Mouse (Mus musculus) limb, embryonic 10.5 days (tissue): ENCODE data around the gene Nfam1. TPM values are rescaled to one million over a fixed set of nuclear protein-coding genes. Genes with fewer than 3 reads are reported as not detected.
A peak's percentile ranks its signal among the peaks of the same experiment; 100 is the strongest.
"Not testable (repeated sequence)": the region's sequence is repeated elsewhere in the genome, so short reads cannot be mapped to it uniquely, and the experiment has no call there.

Source experiments
- DNase-seq: peaks from one replicate; pipeline ENCODE4 v3.0.0-alpha.2; 2017; ENCODE audit warnings: low spot score
- H3K27ac ChIP-seq: fragments of 300-500 bp; sonication (generic); 2 replicates; pipeline ENCODE4 v1.5.1; 2016; ENCODE audit warnings: mild to moderate bottlenecking
- H3K27me3 ChIP-seq: fragments of 300-500 bp; sonication (generic); 2 replicates; pipeline ENCODE4 v1.6.1; 2016; ENCODE audit warnings: low read depth, mild to moderate bottlenecking; ENCODE audit not compliant: poor library complexity, severe bottlenecking
- H3K36me3 ChIP-seq: fragments of 300-500 bp; sonication (generic); 2 replicates; pipeline ENCODE4 v1.6.1; 2016; ENCODE audit warnings: mild to moderate bottlenecking, moderate library complexity
- H3K4me1 ChIP-seq: fragments of 300-500 bp; sonication (generic); 2 replicates; pipeline ENCODE4 v1.6.1; 2016
- H3K4me3 ChIP-seq: fragments of 300-500 bp; sonication (generic); 2 replicates; pipeline ENCODE4 v1.5.1; 2016; ENCODE audit warnings: mild to moderate bottlenecking, moderate library complexity
- H3K9me3 ChIP-seq: fragments of 300-500 bp; sonication (generic); replicated peaks from 2 replicates; pipeline ENCODE4 v1.6.1; 2016; ENCODE audit warnings: mild to moderate bottlenecking
- WGBS: fragments of 180-500 bp; shearing (Covaris S2); methylation state at CpG from one replicate; pipeline ENCODE4 v1.1.7; 2016; 5-methylcytosine and 5-hydroxymethylcytosine counted together
- polyA plus RNA-seq: library from polyadenylated mRNA; unstranded; fragments of >200 nt; fragmentation: Nextera tagmentation; extraction: Ambion mirVana; gene quantifications from 2 replicates; pipeline ENCODE4 v1.2.1, GENCODE M21; 2016

Nfam1 gene
- polyA plus RNA-seq, result 2.6 and 2.9 TPM in 2 replicates

GRCm38 (mm10) chr15:83032981-83033541 is at the start of gene Nfam1:
Gene Nfam1, minus strand, starts transcription at chr15:83033306.
- Histone ChIP-seq H3K9me3 (no peaks in the 10 kb centered on the region), H3K4me3 (no peak within 1 kb of the TSS), H3K27me3 (peaks cover 61% of the 10 kb centered on the region), H3K36me3 (no peaks in the 10 kb centered on the region), H3K4me1 (peaks cover 63% of the 10 kb centered on the region), H3K27ac (0 out of 2 replicates have a peak within 1 kb of the TSS, but pooled peaks have one; percentile 0)
- WGBS, result 40% methylated on average over 17 of the region's 17 CpGs
- DNase-seq, result no peak

GRCm38 (mm10) chr15:83075607-83076525 is 42.8 kb upstream of the Nfam1 start:
- no peak for DNase-seq
- Histone ChIP-seq H3K27me3 (peaks cover 25% of the 10 kb centered on the region), H3K36me3 (no peaks in the 10 kb centered on the region), H3K9me3 (no peaks in the 10 kb centered on the region), H3K4me1 (0 out of 2 replicates have a peak, but pooled peaks cover under 1% of the 10 kb centered on the region), H3K27ac (no peak overlapping the region), H3K4me3 (no peak overlapping the region)
- WGBS, result 67% methylated on average over 27 of the region's 27 CpGs

GRCm38 (mm10) chr15:83074179-83074578 is 41.1 kb upstream of the Nfam1 start:
- Histone ChIP-seq H3K4me3 (no peak overlapping the region), H3K9me3 (no peaks in the 10 kb centered on the region), H3K4me1 (no peaks in the 10 kb centered on the region), H3K36me3 (no peaks in the 10 kb centered on the region), H3K27ac (no peak overlapping the region), H3K27me3 (peaks cover 25% of the 10 kb centered on the region)
- 94% methylated on average over 4 of the region's 4 CpGs for WGBS
- DNase-seq, result no peak

GRCm38 (mm10) chr15:83071752-83072151 is 38.6 kb upstream of the Nfam1 start:
- Histone ChIP-seq H3K4me1 (no peaks in the 10 kb centered on the region), H3K4me3 (no peak overlapping the region), H3K36me3 (no peaks in the 10 kb centered on the region), H3K27me3 (peaks cover 14% of the 10 kb centered on the region), H3K27ac (no peak overlapping the region), H3K9me3 (no peaks in the 10 kb centered on the region)
- 88% methylated on average over 5 of the region's 5 CpGs for WGBS
- no peak for DNase-seq

GRCm38 (mm10) chr15:83070942-83071341 is 37.8 kb upstream of the Nfam1 start:
- no peak for DNase-seq
- no peak overlapping the region; the same call in 1 of the 2 replicates for H3K4me3 ChIP-seq
- H3K4me1 ChIP-seq, result no peaks in the 10 kb centered on the region
- H3K27me3 ChIP-seq, result peaks cover 6% of the 10 kb centered on the region
- H3K9me3 ChIP-seq, result no peaks in the 10 kb centered on the region
- 87% methylated on average over 3 of the region's 3 CpGs for WGBS
- H3K27ac ChIP-seq, result no peak overlapping the region
- H3K36me3 ChIP-seq, result no peaks in the 10 kb centered on the region

GRCm38 (mm10) chr15:83068270-83068669 is 35.2 kb upstream of the Nfam1 start:
- 88% methylated on average over 5 of the region's 5 CpGs for WGBS
- no peaks in the 10 kb centered on the region for H3K36me3 ChIP-seq
- H3K9me3 ChIP-seq, result no peaks in the 10 kb centered on the region
- H3K4me3 ChIP-seq, result no peak overlapping the region
- H3K4me1 ChIP-seq, result no peaks in the 10 kb centered on the region
- H3K27me3 ChIP-seq, result no peaks in the 10 kb centered on the region
- H3K27ac ChIP-seq, result no peak overlapping the region
- no peak for DNase-seq

- Histone ChIP-seq H3K27me3 (no peaks in the 10 kb centered on the region), H3K4me1 (peaks cover 9% of the 10 kb centered on the region), H3K4me3 (no peak overlapping the region), H3K9me3 (no peaks in the 10 kb centered on the region), H3K36me3 (no peaks in the 10 kb centered on the region), H3K27ac (no peak overlapping the region)
- 94% methylated on average over 4 of the region's 4 CpGs for WGBS
- DNase-seq, result no peak
These were observed 32.4 kb upstream of the Nfam1 start for GRCm38 (mm10) chr15:83065543-83065942.

GRCm38 (mm10) chr15:83062582-83062981 is 29.5 kb upstream of the Nfam1 start:
- DNase-seq, H3K27ac ChIP-seq, H3K27me3 ChIP-seq, H3K9me3 ChIP-seq, H3K4me3 ChIP-seq, H3K36me3 ChIP-seq: not testable (repeated sequence)
- peaks cover 15% of the 10 kb centered on the region for H3K4me1 ChIP-seq
- 88% methylated on average over 2 of the region's 2 CpGs for WGBS

- Histone ChIP-seq H3K4me3 (no peak overlapping the region), H3K36me3 (no peaks in the 10 kb centered on the region), H3K27ac (no peak overlapping the region; the same call in 1 of the 2 replicates), H3K27me3 (peaks cover 6% of the 10 kb centered on the region; the same call in 1 of the 2 replicates), H3K4me1 (peaks cover 17% of the 10 kb centered on the region), H3K9me3 (0 out of 2 replicates have a peak, but pooled peaks cover 5% of the 10 kb centered on the region)
- WGBS, result 10% methylated on average over 5 of the region's 5 CpGs
- no peak for DNase-seq
These were observed 28.6 kb upstream of the Nfam1 start for GRCm38 (mm10) chr15:83061689-83062088.

GRCm38 (mm10) chr15:83059233-83059660 is 26.1 kb upstream of the Nfam1 start:
- H3K4me1 ChIP-seq, result peaks cover 29% of the 10 kb centered on the region
- H3K9me3 ChIP-seq, result 0 out of 2 replicates have a peak, but pooled peaks cover 5% of the 10 kb centered on the region
- H3K4me3 ChIP-seq, result no peak overlapping the region
- no peak for DNase-seq
- H3K27ac ChIP-seq, result no peak overlapping the region
- 62% methylated on average over 5 of the region's 5 CpGs for WGBS
- H3K27me3 ChIP-seq, result peaks cover 20% of the 10 kb centered on the region
- H3K36me3 ChIP-seq, result no peaks in the 10 kb centered on the region

GRCm38 (mm10) chr15:83057533-83057932 is 24.4 kb upstream of the Nfam1 start:
- DNase-seq, result no peak
- Histone ChIP-seq H3K36me3 (no peaks in the 10 kb centered on the region), H3K27ac (no peak overlapping the region), H3K4me1 (peaks cover 36% of the 10 kb centered on the region), H3K4me3 (no peak overlapping the region), H3K9me3 (0 out of 2 replicates have a peak, but pooled peaks cover 5% of the 10 kb centered on the region), H3K27me3 (peaks cover 20% of the 10 kb centered on the region)
- 64% methylated on average over 8 of the region's 8 CpGs for WGBS

- Histone ChIP-seq H3K4me3 (peak overlapping the region; percentile 56), H3K36me3 (no peaks in the 10 kb centered on the region), H3K9me3 (0 out of 2 replicates have a peak, but pooled peaks cover 5% of the 10 kb centered on the region), H3K27ac (peak overlapping the region; percentile 76), H3K27me3 (peaks cover 20% of the 10 kb centered on the region), H3K4me1 (peaks cover 41% of the 10 kb centered on the region)
- peak; percentile 62 for DNase-seq
- under 1% methylated on average over 29 of the region's 29 CpGs for WGBS
These were observed 23.4 kb upstream of the Nfam1 start for GRCm38 (mm10) chr15:83056378-83057083.
